In the genomic region with DNA sequence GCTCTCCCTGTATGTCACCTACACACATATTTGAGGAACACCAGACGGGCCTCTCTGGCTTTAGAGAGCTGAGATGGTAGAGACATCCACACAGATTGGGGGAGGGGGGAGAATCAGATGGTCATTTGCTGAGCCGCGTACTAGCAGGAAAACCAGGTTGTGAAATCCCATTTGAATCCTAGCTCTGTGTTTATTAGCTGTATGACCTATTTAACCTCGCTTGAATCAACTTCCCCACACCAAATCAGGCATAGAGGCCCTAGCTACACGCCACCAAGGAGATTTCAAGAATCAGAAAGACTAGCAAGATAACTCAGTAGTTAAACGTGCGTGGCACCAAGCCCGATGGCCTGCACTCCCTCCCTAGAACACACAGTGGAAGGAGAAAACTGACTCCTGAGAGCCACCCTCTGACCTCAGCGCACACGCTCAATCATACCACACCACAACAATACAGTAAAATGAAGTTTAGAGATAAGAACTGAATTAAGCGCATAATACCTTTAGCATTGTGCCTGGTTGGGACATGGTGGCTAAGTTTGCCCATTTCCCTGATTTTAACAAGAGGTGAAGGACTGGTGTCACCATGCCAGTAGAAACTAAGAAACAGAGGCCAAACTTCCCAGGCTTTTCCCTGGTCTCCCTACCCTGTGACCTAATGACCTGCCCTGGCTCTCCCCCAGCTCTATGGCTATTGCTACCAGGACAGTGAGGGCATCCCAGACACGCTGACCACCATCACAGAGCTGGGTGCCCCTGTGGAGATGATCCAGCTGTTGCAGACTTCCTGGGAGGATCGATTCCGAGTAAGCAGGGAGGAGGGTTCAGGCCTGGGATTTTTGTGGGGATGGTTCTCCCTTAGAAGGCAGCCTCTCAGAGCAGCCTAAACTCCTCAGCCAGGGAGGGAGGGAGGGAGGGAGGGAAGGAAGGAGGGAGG, we compare ENCODE assay signal across 10 mouse cellular contexts. TPM values are rescaled to one million over a fixed set of nuclear protein-coding genes. Genes with fewer than 3 reads are reported as not detected.
DNase-seq lines count a peak whose midpoint lies in the region; ATAC-seq and TF ChIP-seq lines count a peak whose summit lies in the region.
"Had no signal": no experiment of that assay in that cellular context is flagged by ENCODE, and none has a peak within 500 bp of the region (broad histone marks: within the 10 kb centered on the region; RNA-seq: fewer than 3 reads in every experiment).

No protein-coding gene starts in this region.

- H3K4me3 ChIP-seq in testis, adult 2 months (ENCODE audit: control insufficient read depth, low read depth, low read length), result no peak overlapping the region
- no peak overlapping the region for H3K4me3 ChIP-seq in liver, embryonic 12.5 days
- no peak overlapping the region for H3K4me3 ChIP-seq in layer of hippocampus, adult 2 months
- H3K4me3 ChIP-seq: embryonic facial prominence, embryonic 15.5 days had no signal

- peaks cover 3% of the 10 kb centered on the region; the same call in 1 of the 2 replicates for H3K27me3 ChIP-seq in testis, adult 2 months (ENCODE audit: control insufficient read depth, insufficient read depth, low read length)
- H3K27me3 ChIP-seq in liver, embryonic 12.5 days (replicated peaks), result peaks cover 43% of the 10 kb centered on the region

- no peak for TF ChIP-seq POLR2A in testis, adult 2 months (IDR thresholded peaks at IDR 0.05; ENCODE audit: control insufficient read depth, low read depth, low read length)

- H3K4me1 ChIP-seq in testis, adult 2 months (ENCODE audit: control insufficient read depth, insufficient read depth, low read length), result peaks cover 7% of the 10 kb centered on the region
- H3K4me1 ChIP-seq in liver, embryonic 12.5 days, result peaks cover 47% of the 10 kb centered on the region

- no peak overlapping the region for H3K9ac ChIP-seq in liver, embryonic 12.5 days
- H3K9ac ChIP-seq: embryonic facial prominence, embryonic 15.5 days had no signal

- WGBS in liver, embryonic 12.5 days (ENCODE audit: insufficient replicate concordance), result 54% methylated on average over 14 of the region's 14 CpGs

- peak overlapping the region; percentile 74; the same call in 1 of the 2 replicates for H3K27ac ChIP-seq in testis, adult 2 months (ENCODE audit: control insufficient read depth, insufficient read depth, low read depth, low read length)
- no peak overlapping the region for H3K27ac ChIP-seq in liver, embryonic 12.5 days
- H3K27ac ChIP-seq in layer of hippocampus, adult 2 months, result no peak overlapping the region
- H3K27ac ChIP-seq: embryonic facial prominence, embryonic 15.5 days had no signal

- H3K9me3 ChIP-seq in liver, embryonic 12.5 days (replicated peaks), result no peaks in the 10 kb centered on the region
- H3K9me3 ChIP-seq: embryonic facial prominence, embryonic 15.5 days had no signal

- ATAC-seq in liver, embryonic 12.5 days, result no peak

- H3K36me3 ChIP-seq in testis, adult 2 months (ENCODE audit: control insufficient read depth, insufficient read depth, low read length), result no peaks in the 10 kb centered on the region
- H3K36me3 ChIP-seq in liver, embryonic 12.5 days, result peaks cover 31% of the 10 kb centered on the region

- H3K4me2 ChIP-seq in liver, embryonic 12.5 days, result peak overlapping the region; percentile 74
- H3K4me2 ChIP-seq: embryonic facial prominence, embryonic 15.5 days had no signal

- no peak for DNase-seq in testis, postnatal 14 days (ENCODE audit: low spot score)
- DNase-seq in heart, postnatal 4 days, result peak; percentile 54
- DNase-seq in testis, postnatal 10 days (ENCODE audit: low spot score), result peak; percentile 68
- DNase-seq in right cerebral cortex, postnatal 10 days (ENCODE audit: low spot score in 2 of 2), result no peak
- DNase-seq in right cerebral cortex, postnatal 14 days, result no peak
- DNase-seq in layer of hippocampus, adult 2 months (ENCODE audit: low spot score in 2 of 2), result no peak
- DNase-seq: thymus, postnatal 36 days had no signal

- TF ChIP-seq CTCF in testis, adult 2 months (IDR thresholded peaks at IDR 0.05; ENCODE audit: control insufficient read depth, insufficient read depth, insufficient replicate concordance, low read depth, low read length), result no peak
- TF ChIP-seq CTCF in layer of hippocampus, adult 2 months (conservative IDR thresholded peaks at IDR 0.05), result no peak

RNA-seq across cellular contexts. Expression of gene Pkdcc, which starts 4.5 kb away (rescaled TPM):
- polyA plus RNA-seq in testis, adult 2 months (2012; rRNA removed), result 30.6 and 31.5 TPM in 2 replicates
- total RNA-seq in heart, postnatal 4 days (2021), result 10 to 100 TPM; 68.1 to 76.6 TPM
- 7.5 and 7.7 TPM in 2 replicates for polyA plus RNA-seq in liver, embryonic 12.5 days (2016; fragmentation: Nextera tagmentation; extraction: Ambion mirVana)
- 10 to 100 TPM; 12.6 to 15.3 TPM for total RNA-seq in layer of hippocampus, adult 2 months (2021)

Comparison
In these comparisons a context has a peak if more than half of its experiments do, and no peak if none do; other contexts are left out.
1. DNase-seq: peak in heart, postnatal 4 days (single experiment) and testis, postnatal 10 days (single experiment); none in testis, postnatal 14 days (single experiment), right cerebral cortex, postnatal 10 days (0 of 2), right cerebral cortex, postnatal 14 days (single experiment) and layer of hippocampus, adult 2 months (0 of 2).
2. RNA of gene Pkdcc, which starts 4.5 kb away (total RNA-seq): 68.1 to 76.6 TPM in heart, postnatal 4 days; 12.6 to 15.3 TPM in layer of hippocampus, adult 2 months; every median in the first group is over 4 times any median in the second.